Mouse (Mus musculus) lung, postnatal 10 days (tissue): ENCODE measurements at regions not wholly inside any gene's neighbourhood (a gene's known extent, or its start where the extent isn't known, plus 50 kb on each side); places are given as distances from the start of the nearest gene placed in this dataset.

Experiments
- DNase-seq: peaks from one replicate; pipeline ENCODE4 v3.0.0; 2021

GRCm38 (mm10) chr19:37754024-37754423, 56.4 kb downstream of the Cyp26a1 start:
- DNase-seq: no peak

DNA sequence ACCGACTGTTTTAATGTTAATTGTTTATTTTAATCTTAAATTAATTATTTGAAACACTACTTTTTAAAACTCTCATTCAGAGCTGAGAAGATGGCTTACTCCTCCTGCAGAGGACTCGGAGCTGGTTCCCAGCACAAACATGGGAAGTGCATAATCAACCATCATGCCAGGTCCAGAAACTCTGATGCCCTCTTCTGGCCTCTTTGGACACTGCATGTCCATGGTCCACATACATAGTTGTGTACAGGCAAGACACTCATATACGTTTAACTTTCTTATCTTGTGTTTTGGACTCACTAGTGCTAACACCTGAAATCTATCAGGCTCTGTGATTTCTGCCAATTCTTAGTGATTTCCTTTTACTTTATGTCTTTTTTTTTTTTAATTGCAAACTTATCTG, 57.8 kb downstream of the Cyp26a1 start:
- no peak for DNase-seq

DNA sequence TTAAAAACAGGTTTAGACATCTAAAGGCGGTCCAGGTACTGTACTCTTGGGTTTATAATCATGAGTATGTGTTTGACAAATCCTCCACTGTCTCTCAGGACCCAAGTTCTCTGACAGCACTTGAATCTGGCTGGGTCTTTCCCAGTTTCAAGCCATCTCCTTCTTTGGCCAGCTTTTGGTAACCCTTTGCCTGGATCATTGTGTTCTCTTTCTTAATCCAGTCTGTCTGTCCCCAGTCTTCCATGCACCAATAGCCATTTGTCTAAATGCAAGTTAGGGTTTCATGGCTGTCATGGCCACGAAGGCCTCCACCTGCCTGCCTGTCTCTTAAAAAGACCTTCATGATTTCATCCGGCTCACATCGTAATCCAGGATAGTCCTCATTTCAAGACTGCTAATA, 71.8 kb downstream of the Cyp26a1 start:
- no peak for DNase-seq

GRCm38 (mm10) chr19:37771956-37772355, 74.4 kb downstream of the Cyp26a1 start:
- no peak for DNase-seq

- DNase-seq: no peak
These were observed 77.0 kb downstream of the Cyp26a1 start for GRCm38 (mm10) chr19:37774551-37774950.

- no peak for DNase-seq
These were observed 77.4 kb downstream of the Cyp26a1 start for GRCm38 (mm10) chr19:37774966-37775365.

DNA sequence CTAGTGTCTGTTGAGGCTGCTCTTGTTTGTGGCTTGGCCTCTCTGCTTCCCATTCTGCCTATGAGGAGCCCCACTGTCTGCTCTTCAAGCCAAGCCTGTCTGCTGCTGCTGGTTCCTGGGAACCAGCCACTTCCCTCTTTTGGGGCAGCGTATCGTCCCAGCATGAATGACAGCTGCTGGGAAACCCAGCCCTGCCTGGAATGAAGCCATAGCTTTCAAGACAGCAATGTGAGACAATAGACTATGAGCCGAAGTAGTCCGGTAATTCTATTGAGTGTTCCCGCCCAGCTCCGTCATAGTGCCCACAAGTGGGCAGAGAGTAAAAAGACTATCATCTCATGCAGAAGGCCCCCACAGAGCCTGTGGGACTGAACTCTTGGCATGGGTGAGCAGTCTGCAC, 80.4 kb downstream of the Cyp26a1 start:
- DNase-seq: peak; percentile 60

- peak; percentile 2 for DNase-seq
These were observed 81.0 kb downstream of the Cyp26a1 start for GRCm38 (mm10) chr19:37778568-37778967.

DNA sequence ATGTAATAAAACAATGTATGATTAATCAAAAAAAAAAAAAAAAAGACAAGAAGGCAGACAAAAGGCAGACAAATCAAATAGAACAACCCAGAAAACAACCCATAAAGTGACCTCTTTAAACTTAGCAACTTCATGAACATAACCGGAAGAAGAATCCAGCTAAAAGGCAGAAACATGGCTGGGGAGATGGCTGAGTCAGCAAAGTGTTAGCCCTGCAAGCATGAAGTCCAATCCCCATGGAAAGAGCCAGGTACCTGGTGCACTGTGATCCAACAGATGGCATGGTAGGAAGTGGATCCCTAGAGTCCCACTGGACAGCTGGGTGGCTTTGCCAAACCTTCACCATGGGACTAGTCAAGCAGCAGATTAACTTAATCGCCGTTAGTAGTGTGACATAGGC, 90.9 kb downstream of the Cyp26a1 start:
- no peak for DNase-seq

GRCm38 (mm10) chr19:37789576-37790180, 92.1 kb downstream of the Cyp26a1 start:
- no peak for DNase-seq

GRCm38 (mm10) chr19:37790281-37791073, 92.9 kb downstream of the Cyp26a1 start:
- no peak for DNase-seq

GRCm38 (mm10) chr19:37793176-37793575, 95.6 kb downstream of the Cyp26a1 start:
- no peak for DNase-seq

GRCm38 (mm10) chr19:37795552-37796343, 98.2 kb downstream of the Cyp26a1 start:
- DNase-seq: no peak

GRCm38 (mm10) chr19:37800161-37800660, 102.6 kb downstream of the Cyp26a1 start:
- no peak for DNase-seq

- no peak for DNase-seq
These were observed 112.1 kb downstream of the Cyp26a1 start for GRCm38 (mm10) chr19:37809666-37810065.

- DNase-seq: peak; percentile 74
These were observed 116.8 kb downstream of the Cyp26a1 start for GRCm38 (mm10) chr19:37814089-37815073.

DNA sequence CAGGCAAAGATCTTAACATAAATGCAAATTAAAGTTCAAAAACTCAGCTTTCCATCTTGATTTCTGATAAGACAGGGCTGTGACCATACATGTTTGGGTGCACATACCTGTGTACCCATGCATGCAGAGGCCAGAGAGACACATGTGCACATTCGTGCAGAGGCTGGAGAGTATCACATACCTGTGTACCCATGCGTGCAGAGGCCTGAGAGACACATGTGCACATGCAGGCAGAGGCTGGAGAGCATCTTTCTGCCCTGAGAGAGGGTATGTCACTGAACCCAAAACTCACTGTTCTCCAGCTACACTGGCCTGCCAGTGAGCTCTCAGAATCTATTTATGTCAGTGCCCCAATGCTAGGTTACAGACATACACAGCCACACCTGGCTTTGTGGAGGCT, 118.0 kb downstream of the Cyp26a1 start:
- no peak for DNase-seq

- DNase-seq: no peak
These were observed 123.6 kb downstream of the Cyp26a1 start for GRCm38 (mm10) chr19:37821243-37821642.

DNA sequence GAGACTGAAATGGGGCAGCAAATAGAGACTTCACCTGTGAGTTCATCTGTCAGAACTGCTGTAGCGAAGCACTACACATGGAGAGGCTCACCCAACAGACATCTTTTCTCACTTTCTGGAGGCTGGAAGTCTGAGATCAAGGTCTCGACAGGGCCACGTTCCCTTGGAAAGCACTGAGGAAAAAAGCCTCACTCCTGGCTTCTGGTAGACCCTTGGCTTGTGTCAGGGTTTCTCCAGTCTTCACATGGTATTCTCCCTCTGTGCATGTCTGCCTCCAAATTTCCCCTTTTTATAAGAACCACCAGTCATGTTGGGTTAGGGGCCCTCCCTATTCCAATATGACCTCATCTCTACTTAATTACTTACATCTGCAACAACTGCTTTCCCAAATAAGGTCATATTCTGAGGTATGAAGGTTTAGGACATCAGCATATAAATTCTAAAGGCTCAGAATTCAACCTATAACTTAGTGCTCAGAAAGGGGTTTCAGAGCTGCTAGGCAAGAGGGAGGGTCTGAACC, 124.1 kb downstream of the Cyp26a1 start:
- no peak for DNase-seq

GRCm38 (mm10) chr19:37824155-37824554, 126.6 kb downstream of the Cyp26a1 start:
- no peak for DNase-seq

GRCm38 (mm10) chr19:37831406-37831805, 133.8 kb downstream of the Cyp26a1 start:
- DNase-seq: no peak

DNA sequence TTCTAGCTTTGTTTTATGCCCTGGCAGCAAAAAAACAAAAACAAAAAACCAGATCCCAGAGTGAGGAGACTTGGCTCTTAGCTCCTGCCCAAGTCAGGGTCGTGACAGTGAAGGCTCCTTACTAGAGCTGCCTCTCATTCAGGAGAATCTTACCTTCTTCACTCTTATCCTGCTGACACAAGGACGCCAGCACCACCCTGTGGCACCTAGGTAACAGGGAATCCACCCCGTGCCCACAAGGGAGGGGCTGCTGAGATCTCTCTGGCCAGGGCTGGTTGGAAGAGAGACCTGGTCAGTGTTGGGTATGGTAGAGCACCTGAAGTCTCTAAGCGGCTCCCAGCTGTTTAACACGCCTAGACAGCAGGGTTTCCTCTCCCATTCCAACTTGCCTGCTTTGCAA, 139.3 kb downstream of the Cyp26a1 start:
- no peak for DNase-seq
